Mouse (Mus musculus) limb, embryonic 14.5 days (tissue): Measurements from ENCODE around the gene Pck2. TPM values are rescaled to one million over a fixed set of nuclear protein-coding genes. Genes with fewer than 3 reads are reported as not detected.
A peak's percentile ranks its signal among the peaks of the same experiment; 100 is the strongest.

Experiments
- ATAC-seq: fragments of 200-750 bp; cut with Nextera tagmentation; 2 replicates; pipeline ENCODE4 v1.8.0; 2017; ENCODE audit warnings: low read depth, moderate number of reproducible peaks, moderate TSS enrichment; ENCODE audit not compliant: low FRiP score
- DNase-seq: peaks from one replicate; pipeline ENCODE4 v3.0.0-alpha.2; 2015; ENCODE audit warnings: low spot score
- H3K27ac ChIP-seq: fragments of 300-500 bp; sonication (generic); replicated peaks from 2 replicates; pipeline ENCODE4 v1.5.1; 2014; ENCODE audit warnings: low read depth, mild to moderate bottlenecking, low read length, moderate library complexity, mixed read lengths
- H3K27me3 ChIP-seq: fragments of 300-500 bp; sonication (generic); 2 replicates; pipeline ENCODE4 v1.6.1; 2014; ENCODE audit warnings: low read length, mixed read lengths; ENCODE audit not compliant: control insufficient read depth, insufficient read depth
- H3K36me3 ChIP-seq: fragments of 300-500 bp; sonication (generic); 2 replicates; pipeline ENCODE4 v1.6.1; 2014; ENCODE audit warnings: mild to moderate bottlenecking, low read length, moderate library complexity, mixed read lengths; ENCODE audit not compliant: control insufficient read depth, insufficient read depth
- H3K4me1 ChIP-seq: fragments of 300-500 bp; sonication (generic); 2 replicates; pipeline ENCODE4 v1.6.1; 2014; ENCODE audit warnings: antibody characterized with exemption, low read length, mixed read lengths; ENCODE audit not compliant: control insufficient read depth, insufficient read depth
- H3K4me2 ChIP-seq: fragments of 300-500 bp; sonication (generic); replicated peaks from 2 replicates; pipeline ENCODE4 v1.6.1; 2014; ENCODE audit warnings: low read depth, mild to moderate bottlenecking, low read length, moderate library complexity; ENCODE audit not compliant: severe bottlenecking
- H3K4me3 ChIP-seq: fragments of 300-500 bp; sonication (generic); replicated peaks from 2 replicates; pipeline ENCODE4 v1.5.1; 2014; ENCODE audit warnings: low read length
- H3K9ac ChIP-seq: fragments of 300-500 bp; sonication (generic); 2 replicates; pipeline ENCODE4 v1.6.1; 2014; ENCODE audit warnings: mild to moderate bottlenecking, low read depth, low read length, moderate library complexity; ENCODE audit not compliant: severe bottlenecking
- H3K9me3 ChIP-seq: fragments of 300-500 bp; sonication (generic); 2 replicates; pipeline ENCODE4 v1.6.1; 2016; ENCODE audit warnings: low read length; ENCODE audit not compliant: control insufficient read depth
- POLR2A ChIP-seq: fragments of 200-500 bp; IDR thresholded peaks from 2 replicates; pipeline ENCODE4 v1.8.0; 2012; ENCODE audit warnings: inconsistent platforms, mild to moderate bottlenecking, moderate library complexity, borderline replicate concordance; ENCODE audit not compliant: insufficient read depth, insufficient read length; ENCODE audit errors: extremely low read depth
- WGBS: fragments of 180-500 bp; shearing (Covaris S2); extraction: QIAGEN DNeasy Blood & Tissue Kit; methylation state at CpG from one replicate; pipeline ENCODE4 v1.1.7; 2014; 5-methylcytosine and 5-hydroxymethylcytosine counted together
- polyA plus RNA-seq, 2 experiments: library from polyadenylated mRNA; depleted of rRNA in 1 of 2; stranded (reverse) in 1 of 2; unstranded in 1 of 2; fragments of >200 nt; fragmentation: Nextera tagmentation in 1 of 2; extraction: Ambion mirVana in 1 of 2; gene quantifications; 2 replicates each; pipeline versions ENCODE4 v1.2.1 to v1.2.3; 2012 to 2014

Pck2 gene
- polyA plus RNA-seq, 2 experiments = 22.5 to 39.3 TPM

DNA sequence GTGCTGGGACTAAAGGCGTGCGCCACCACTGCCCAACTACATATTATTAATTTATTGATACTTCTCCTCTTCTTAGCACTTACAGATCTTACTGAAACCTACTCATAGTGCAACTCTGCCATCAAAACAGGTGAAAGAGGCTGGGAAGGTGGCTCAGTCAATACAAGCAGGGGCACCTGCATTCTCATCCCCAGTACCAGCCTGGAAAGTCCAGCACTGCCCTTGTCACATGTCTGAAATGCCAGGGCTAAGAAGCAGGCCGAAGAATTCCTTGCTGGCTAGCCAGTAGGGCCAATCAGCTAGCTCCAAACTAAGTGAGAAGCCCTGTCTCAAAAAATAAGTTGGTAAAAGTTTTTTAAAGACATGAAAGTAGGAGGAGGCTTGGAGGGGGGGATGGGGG is 17.5 kb downstream of the Pck2 start:
- Histone ChIP-seq H3K27ac (no peak overlapping the region), H3K27me3 (no peaks in the 10 kb centered on the region), H3K4me2 (no peak overlapping the region), H3K36me3 (no peaks in the 10 kb centered on the region), H3K9me3 (no peaks in the 10 kb centered on the region), H3K4me3 (no peak overlapping the region), H3K4me1 (peaks cover 5% of the 10 kb centered on the region), H3K9ac (no peak overlapping the region)
- TF ChIP-seq POLR2A = no peak
- WGBS = 93% methylated on average over 3 of the region's 3 CpGs
- ATAC-seq (no peak), DNase-seq (no peak)

GRCm38 (mm10) chr14:55558740-55559448 is 18.8 kb downstream of the Pck2 start:
- peak overlapping the region; percentile 56 for H3K4me2 ChIP-seq
- peak overlapping the region; percentile 68 for H3K4me3 ChIP-seq
- peaks cover 7% of the 10 kb centered on the region for H3K36me3 ChIP-seq
- H3K9ac ChIP-seq = peak overlapping the region; percentile 73; the same call in 1 of the 2 replicates
- DNase-seq (no peak), ATAC-seq (no peak)
- H3K9me3 ChIP-seq = no peaks in the 10 kb centered on the region
- peaks cover 5% of the 10 kb centered on the region for H3K4me1 ChIP-seq
- peak overlapping the region; percentile 52; the same call in 1 of the 2 replicates for H3K27ac ChIP-seq
- WGBS = 49% methylated on average over 6 of the region's 6 CpGs
- TF ChIP-seq POLR2A = no peak
- H3K27me3 ChIP-seq = no peaks in the 10 kb centered on the region

DNA sequence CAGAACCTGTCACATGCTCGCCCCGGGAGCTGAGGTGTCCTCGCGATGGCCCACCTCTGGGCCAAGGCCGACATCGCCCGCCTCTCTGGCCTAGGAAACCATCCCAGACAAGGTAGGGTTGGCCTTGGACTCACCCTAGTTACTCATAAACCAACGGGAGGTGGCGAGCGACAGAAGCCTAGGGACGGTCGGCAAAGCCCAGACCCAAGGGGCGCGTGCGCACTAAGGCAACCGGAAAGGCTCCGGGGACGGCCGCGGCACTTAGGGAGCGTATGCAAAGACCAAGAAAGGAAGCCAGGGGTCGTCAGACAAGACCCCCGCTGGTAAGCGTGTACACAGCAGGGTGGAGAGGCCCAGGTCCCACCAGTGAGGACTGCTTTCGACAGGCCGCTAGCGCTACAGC is 19.7 kb downstream of the Pck2 start, which contains the start of gene Dcaf11:
TSS of gene Dcaf11 (plus strand) at position 208 of the 403 bp plus-strand sequence.
- Histone ChIP-seq H3K9me3 (no peaks in the 10 kb centered on the region), H3K27me3 (no peaks in the 10 kb centered on the region), H3K4me2 (peak within 1 kb of the TSS; percentile 72), H3K27ac (peak within 1 kb of the TSS; percentile 96), H3K9ac (peak within 1 kb of the TSS; percentile 73), H3K4me3 (peak within 1 kb of the TSS; percentile 68), H3K4me1 (peaks cover 5% of the 10 kb centered on the region), H3K36me3 (peaks cover 16% of the 10 kb centered on the region)
- ATAC-seq = peak; percentile 65
- WGBS = under 1% methylated on average over 27 of the region's 27 CpGs
- TF ChIP-seq POLR2A = no peak
- peak; percentile 91 for DNase-seq

DNA sequence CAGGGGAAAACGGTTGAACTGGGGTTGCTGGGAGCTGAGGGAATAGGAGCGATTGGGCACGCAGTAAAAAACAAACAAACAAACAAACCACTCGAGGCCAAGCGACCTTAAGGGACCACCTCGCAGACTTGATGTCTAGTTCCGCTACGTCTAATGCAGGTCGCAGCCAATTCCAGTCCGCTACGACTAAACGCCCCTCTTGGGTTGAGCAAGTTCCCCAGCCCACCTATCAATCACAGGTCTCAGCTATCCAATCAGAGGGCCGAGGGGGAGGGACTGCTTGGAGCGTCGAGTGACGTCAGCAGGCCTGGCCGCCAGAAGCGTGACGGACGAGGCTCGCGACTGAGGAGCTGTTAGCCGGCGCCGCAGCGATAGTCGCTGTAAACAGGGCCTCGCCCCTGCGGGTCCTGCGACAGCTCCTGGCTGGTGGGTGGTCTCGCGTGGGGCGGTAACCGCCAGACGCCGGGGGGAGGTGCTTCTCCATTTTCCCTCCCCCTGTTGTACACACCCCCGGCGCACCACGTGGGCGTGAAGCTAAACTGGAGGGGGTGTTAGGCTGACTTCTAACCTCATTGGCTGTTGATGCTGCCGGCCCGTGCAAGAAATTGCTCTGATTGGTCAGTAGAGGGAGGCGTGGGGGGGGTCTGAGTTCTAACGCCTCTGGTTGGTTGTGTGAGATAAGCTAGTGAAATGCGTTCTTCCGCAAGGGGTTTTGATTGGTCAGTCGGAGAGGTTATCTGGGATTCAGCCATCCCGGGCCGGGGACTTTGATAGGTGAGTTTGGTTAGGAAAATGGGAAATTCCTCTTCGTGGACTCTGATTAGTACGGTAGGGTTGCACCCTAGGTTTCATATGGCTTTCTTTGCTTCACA is 20.4 kb downstream of the Pck2 start, which contains the start of gene A730061H03Rik:
TSS of gene A730061H03Rik (minus strand) at position 205 of the 872 bp plus-strand sequence.
- Histone ChIP-seq H3K9me3 (no peaks in the 10 kb centered on the region), H3K4me3 (peak within 1 kb of the TSS; percentile 68), H3K36me3 (peaks cover 22% of the 10 kb centered on the region), H3K4me2 (peak within 1 kb of the TSS; percentile 72), H3K9ac (peak within 1 kb of the TSS; percentile 73), H3K27ac (peak within 1 kb of the TSS; percentile 96), H3K27me3 (no peaks in the 10 kb centered on the region), H3K4me1 (peaks cover 5% of the 10 kb centered on the region)
- peak; percentile 100 for DNase-seq
- WGBS = under 1% methylated on average over 51 of the region's 51 CpGs
- ATAC-seq = peak; percentile 96
- TF ChIP-seq POLR2A = peak; percentile 68; the same call in 1 of the 2 replicates

- Histone ChIP-seq H3K9me3 (no peaks in the 10 kb centered on the region), H3K9ac (no peak overlapping the region), H3K4me3 (no peak overlapping the region), H3K27ac (no peak overlapping the region), H3K36me3 (peaks cover 37% of the 10 kb centered on the region), H3K27me3 (no peaks in the 10 kb centered on the region), H3K4me2 (peak overlapping the region; percentile 72; the same call in 1 of the 2 replicates), H3K4me1 (peaks cover 5% of the 10 kb centered on the region)
- 81% methylated on average over 10 of the region's 10 CpGs for WGBS
- DNase-seq = no peak
- TF ChIP-seq POLR2A = no peak
- ATAC-seq = no peak
These were observed 21.8 kb downstream of the Pck2 start for GRCm38 (mm10) chr14:55561860-55562259.
